Mouse (Mus musculus) thymus, adult 2 months (tissue): ENCODE results near the gene Ppp4r2. TPM values are rescaled to one million over a fixed set of nuclear protein-coding genes. Genes with fewer than 3 reads are reported as not detected.

ENCODE experiments used
- DNase-seq: peaks from one replicate; pipeline ENCODE4 v3.0.0; 2021
- H3K27ac ChIP-seq: fragments of 200-500 bp; 2 replicates; pipeline ENCODE4 v1.5.1; 2012; ENCODE audit warnings: low read length, control low read depth; ENCODE audit not compliant: control insufficient read depth, insufficient read depth
- H3K27me3 ChIP-seq: fragments of 200-500 bp; 2 replicates; pipeline ENCODE4 v1.6.1; 2012; ENCODE audit warnings: mild to moderate bottlenecking, low read length, moderate library complexity, mixed read lengths; ENCODE audit not compliant: control insufficient read depth, insufficient read depth
- H3K36me3 ChIP-seq: fragments of 200-500 bp; 2 replicates; pipeline ENCODE4 v1.6.1; 2012; ENCODE audit warnings: mild to moderate bottlenecking, low read length, moderate library complexity; ENCODE audit not compliant: control insufficient read depth, insufficient read depth
- H3K4me1 ChIP-seq: fragments of 200-500 bp; replicated peaks from 2 replicates; pipeline ENCODE4 v1.6.1; 2012; ENCODE audit warnings: low read length; ENCODE audit not compliant: control insufficient read depth, insufficient read depth
- H3K4me3 ChIP-seq: fragments of 200-500 bp; 2 replicates; pipeline ENCODE4 v1.5.1; 2012; ENCODE audit warnings: mild to moderate bottlenecking, low read length, control low read depth, moderate library complexity; ENCODE audit not compliant: control insufficient read depth, insufficient read depth
- CTCF ChIP-seq: fragments of 200-500 bp; IDR thresholded peaks from 2 replicates; pipeline ENCODE4 v1.5.1; 2012; ENCODE audit warnings: mild to moderate bottlenecking, control low read depth, low read length, moderate library complexity, borderline replicate concordance; ENCODE audit not compliant: control insufficient read depth, poor library complexity, insufficient read depth; ENCODE audit errors: extremely low read depth
- POLR2A ChIP-seq: fragments of 200-500 bp; IDR thresholded peaks from 2 replicates; pipeline ENCODE4 v1.6.1; 2012; ENCODE audit warnings: mild to moderate bottlenecking, low read length, control low read depth, moderate library complexity; ENCODE audit not compliant: control insufficient read depth, poor library complexity, insufficient read depth; ENCODE audit errors: extremely low read depth
- WGBS: fragments of 180-500 bp; shearing (Covaris S2); methylation state at CpG from one replicate; pipeline ENCODE4 v1.1.7; 2018; 5-methylcytosine and 5-hydroxymethylcytosine counted together
- polyA plus RNA-seq: library from polyadenylated mRNA; depleted of rRNA; stranded (reverse); fragments of >200 nt; gene quantifications from 2 replicates; pipeline ENCODE4 v1.2.3, GENCODE M21; 2012

Ppp4r2 gene
- polyA plus RNA-seq, 1 experiment, result 27.0 TPM

- Histone ChIP-seq H3K27ac (no peak overlapping the region), H3K4me1 (peaks cover 5% of the 10 kb centered on the region), H3K36me3 (peaks cover 30% of the 10 kb centered on the region), H3K27me3 (no peaks in the 10 kb centered on the region), H3K4me3 (peak overlapping the region; percentile 86; the same call in 1 of the 2 replicates)
- 57% methylated on average over 9 of the region's 9 CpGs for WGBS
- no peak for DNase-seq
- TF ChIP-seq POLR2A (no peak), CTCF (no peak)
Measured at GRCm38 (mm10) chr6:100834489-100835160, 1.2 kb downstream of the Ppp4r2 start.

- H3K36me3 ChIP-seq, result peaks cover 33% of the 10 kb centered on the region
- no peaks in the 10 kb centered on the region for H3K27me3 ChIP-seq
- H3K4me3 ChIP-seq, result no peak overlapping the region
- TF ChIP-seq CTCF, result no peak
- TF ChIP-seq POLR2A, result no peak
- no peak for DNase-seq
- no peaks in the 10 kb centered on the region; the same call in 1 of the 2 replicates for H3K4me1 ChIP-seq
- H3K27ac ChIP-seq, result no peak overlapping the region
- WGBS, result 69% methylated on average over 4 of the region's 4 CpGs
Measured at GRCm38 (mm10) chr6:100845058-100845457, 11.6 kb downstream of the Ppp4r2 start.

GRCm38 (mm10) chr6:100847264-100847663, 13.8 kb downstream of the Ppp4r2 start:
- TF ChIP-seq POLR2A (no peak), CTCF (no peak)
- no peak overlapping the region for H3K4me3 ChIP-seq
- no peaks in the 10 kb centered on the region for H3K27me3 ChIP-seq
- 93% methylated on average over 5 of the region's 5 CpGs for WGBS
- H3K36me3 ChIP-seq, result peaks cover 26% of the 10 kb centered on the region
- DNase-seq, result no peak
- H3K4me1 ChIP-seq, result no peaks in the 10 kb centered on the region; the same call in 1 of the 2 replicates
- no peak overlapping the region for H3K27ac ChIP-seq

GRCm38 (mm10) chr6:100848682-100849375, 15.4 kb downstream of the Ppp4r2 start:
- no peak overlapping the region for H3K27ac ChIP-seq

GRCm38 (mm10) chr6:100850671-100851081, 17.3 kb downstream of the Ppp4r2 start:
- TF ChIP-seq POLR2A (no peak), CTCF (no peak)
- Histone ChIP-seq H3K27me3 (no peaks in the 10 kb centered on the region), H3K36me3 (peaks cover 15% of the 10 kb centered on the region), H3K4me1 (no peaks in the 10 kb centered on the region; the same call in 1 of the 2 replicates), H3K27ac (no peak overlapping the region), H3K4me3 (no peak overlapping the region)
- DNase-seq, result no peak
- 91% methylated on average over 9 of the region's 9 CpGs for WGBS

More at GRCm38 (mm10) chr6:100848682-100849375, 15.4 kb downstream of the Ppp4r2 start:
- TF ChIP-seq CTCF (no peak), POLR2A (no peak)
- Histone ChIP-seq H3K4me3 (no peak overlapping the region), H3K27me3 (no peaks in the 10 kb centered on the region), H3K4me1 (no peaks in the 10 kb centered on the region; the same call in 1 of the 2 replicates), H3K36me3 (peaks cover 19% of the 10 kb centered on the region)
- 92% methylated on average over 9 of the region's 9 CpGs for WGBS
- DNase-seq, result no peak

GRCm38 (mm10) chr6:100851083-100851482, 17.7 kb downstream of the Ppp4r2 start:
- Histone ChIP-seq H3K36me3 (peaks cover 15% of the 10 kb centered on the region), H3K4me1 (no peaks in the 10 kb centered on the region; the same call in 1 of the 2 replicates), H3K27ac (no peak overlapping the region), H3K4me3 (no peak overlapping the region), H3K27me3 (no peaks in the 10 kb centered on the region)
- 80% methylated on average over 5 of the region's 5 CpGs for WGBS
- DNase-seq, result no peak
- TF ChIP-seq POLR2A (no peak), CTCF (no peak)
